Mouse (Mus musculus) G1E (cell line): ENCODE results near the gene Pou3f3. TPM values are rescaled to one million over a fixed set of nuclear protein-coding genes. Genes with fewer than 3 reads are reported as not detected.

Source experiments
- ATAC-seq: 2 replicates; pipeline ENCODE4 v1.8.0; 2016; ENCODE audit warnings: mild to moderate bottlenecking; ENCODE audit not compliant: insufficient number of reproducible peaks, poor library complexity, low FRiP score, severe bottlenecking; ENCODE audit errors: extremely low read depth
- DNase-seq: peaks from one replicate; pipeline ENCODE4 v3.0.0; 2012; ENCODE audit warnings: low spot score
- H3K27me3 ChIP-seq: 2 replicates; pipeline ENCODE4 v1.6.1; 2012; ENCODE audit warnings: mild to moderate bottlenecking, low read length, inconsistent platforms; ENCODE audit not compliant: insufficient read depth
- H3K36me3 ChIP-seq: replicated peaks from 2 replicates; pipeline ENCODE3; 2012; ENCODE audit warnings: mild to moderate bottlenecking, inconsistent platforms
- H3K4me1 ChIP-seq: 2 replicates; pipeline ENCODE4 v1.6.1; 2012; ENCODE audit warnings: low read depth, low read length, inconsistent platforms, mixed read lengths; ENCODE audit not compliant: insufficient read depth
- H3K4me3 ChIP-seq: 2 replicates; pipeline ENCODE4 v1.5.1; 2012; ENCODE audit warnings: low read depth, mild to moderate bottlenecking, inconsistent platforms, low read length, moderate library complexity, mixed read lengths
- H3K9me3 ChIP-seq: replicated peaks from 2 replicates; pipeline ENCODE4 v1.6.1; 2012; ENCODE audit warnings: inconsistent platforms
- CTCF ChIP-seq: IDR thresholded peaks from 2 replicates; pipeline ENCODE4 v1.5.1; 2012; ENCODE audit warnings: low read depth, low read length, inconsistent platforms, mixed read lengths
- GATA1 ChIP-seq: IDR thresholded peaks from 2 replicates; pipeline ENCODE4 v1.6.1; 2012; ENCODE audit warnings: borderline replicate concordance, low read length, inconsistent platforms, mixed read lengths
- GATA2 ChIP-seq: IDR thresholded peaks from 2 replicates; pipeline ENCODE4 v1.6.1; 2012; ENCODE audit warnings: low read depth, low read length, inconsistent platforms, borderline replicate concordance
- POLR2AphosphoS5 ChIP-seq: IDR thresholded peaks from 2 replicates; pipeline ENCODE4 v1.6.1; 2012; ENCODE audit warnings: low read depth, low read length, inconsistent platforms; ENCODE audit not compliant: insufficient replicate concordance
- TAL1 ChIP-seq: conservative IDR thresholded peaks from 2 replicates; pipeline ENCODE4 v1.6.1; 2012; ENCODE audit warnings: low read depth, low read length, inconsistent platforms, mixed read lengths
- polyA plus RNA-seq: library from polyadenylated mRNA; stranded (reverse); fragments of >175 nt; gene quantifications from 2 replicates; pipeline ENCODE4 v1.2.3, GENCODE M21; 2012
- total RNA-seq, 2 experiments: library from RNA; stranded (forward) in 1 of 2; stranded (reverse) in 1 of 2; fragments of 200-1000 nt in 1 of 2; fragments of >200 nt in 1 of 2; fragmentation: Nextera tagmentation in 1 of 2; gene quantifications; 2 replicates each; pipeline ENCODE4 v1.2.3; 2014 to 2017

Pou3f3 gene
- total and polyA plus RNA-seq, 3 experiments: 0.05 TPM; not detected in 2

DNA sequence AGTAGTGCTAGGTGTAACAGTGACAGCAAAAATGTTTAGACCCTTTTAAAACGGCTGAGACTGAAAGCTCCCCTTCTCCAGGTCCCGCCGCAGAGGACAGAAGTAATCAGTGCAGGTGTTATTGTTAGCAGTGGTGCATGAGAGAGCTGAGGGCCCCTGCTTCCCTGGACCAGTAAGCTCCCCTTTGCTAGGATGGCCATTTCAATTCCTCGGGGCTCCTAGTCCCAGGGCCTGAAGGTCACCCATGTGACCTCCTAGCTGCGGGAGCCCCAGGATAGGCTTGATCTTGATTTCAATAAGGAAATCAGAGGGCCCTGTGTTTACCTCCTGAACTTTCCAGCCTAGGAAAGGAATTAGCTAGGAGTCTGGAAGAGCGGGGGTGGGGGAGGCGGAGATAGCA lies 7.9 kb downstream of the Pou3f3 start:
- TF ChIP-seq GATA2 (no peak), POLR2AphosphoS5 (no peak), TAL1 (no peak), CTCF (no peak), GATA1 (no peak)
- Histone ChIP-seq H3K27me3 (no peaks in the 10 kb centered on the region; the same call in 1 of the 2 replicates), H3K9me3 (peaks cover 18% of the 10 kb centered on the region), H3K4me1 (no peaks in the 10 kb centered on the region), H3K4me3 (no peak overlapping the region), H3K36me3 (no peaks in the 10 kb centered on the region)
- ATAC-seq (no peak), DNase-seq (no peak)

DNA sequence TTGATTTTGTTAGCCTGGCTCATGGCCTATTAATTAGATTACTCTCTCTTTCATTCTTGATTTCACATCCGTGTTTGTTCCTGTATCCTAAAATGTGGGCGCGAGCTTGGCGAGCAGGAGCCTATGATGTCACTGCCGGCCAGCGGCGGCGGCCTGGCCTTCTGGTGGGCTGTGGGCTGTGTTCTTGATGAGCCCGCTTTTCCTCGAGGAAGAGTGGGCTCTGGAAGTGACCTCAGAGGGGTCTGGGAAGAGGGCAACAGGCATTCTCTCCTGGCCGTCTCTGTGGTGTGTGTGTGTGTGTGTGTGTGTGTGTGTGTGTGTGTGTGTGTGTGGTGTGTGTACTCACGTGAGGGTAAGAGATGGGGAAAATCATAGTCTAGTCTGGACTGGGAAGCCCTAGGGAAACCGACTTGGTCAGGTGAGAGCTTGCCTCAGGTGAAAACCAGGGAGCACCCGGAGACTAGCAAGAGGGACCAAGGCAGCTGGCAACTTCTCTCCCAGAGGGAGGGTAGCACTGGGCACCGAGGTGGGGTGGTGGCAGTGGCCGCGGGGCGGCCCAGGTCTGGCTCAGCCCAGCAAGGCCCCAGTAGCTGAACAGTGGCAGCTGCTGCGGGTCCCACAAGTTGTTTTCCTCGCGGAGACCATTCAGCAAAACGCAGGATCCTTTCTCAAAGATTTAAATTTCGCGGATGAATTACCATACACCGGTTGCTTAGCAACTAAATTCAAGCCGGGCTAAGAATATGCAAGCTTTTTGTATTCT lies 8.5 kb downstream of the Pou3f3 start:
- H3K27me3 ChIP-seq: no peaks in the 10 kb centered on the region; the same call in 1 of the 2 replicates
- ATAC-seq (no peak), DNase-seq (no peak)
- H3K36me3 ChIP-seq: no peaks in the 10 kb centered on the region
- TF ChIP-seq GATA2: no peak
- no peak for TF ChIP-seq POLR2AphosphoS5
- TF ChIP-seq CTCF: no peak
- TF ChIP-seq TAL1: no peak
- TF ChIP-seq GATA1: no peak
- H3K9me3 ChIP-seq: peaks cover 14% of the 10 kb centered on the region
- no peaks in the 10 kb centered on the region for H3K4me1 ChIP-seq
- no peak overlapping the region for H3K4me3 ChIP-seq

DNA sequence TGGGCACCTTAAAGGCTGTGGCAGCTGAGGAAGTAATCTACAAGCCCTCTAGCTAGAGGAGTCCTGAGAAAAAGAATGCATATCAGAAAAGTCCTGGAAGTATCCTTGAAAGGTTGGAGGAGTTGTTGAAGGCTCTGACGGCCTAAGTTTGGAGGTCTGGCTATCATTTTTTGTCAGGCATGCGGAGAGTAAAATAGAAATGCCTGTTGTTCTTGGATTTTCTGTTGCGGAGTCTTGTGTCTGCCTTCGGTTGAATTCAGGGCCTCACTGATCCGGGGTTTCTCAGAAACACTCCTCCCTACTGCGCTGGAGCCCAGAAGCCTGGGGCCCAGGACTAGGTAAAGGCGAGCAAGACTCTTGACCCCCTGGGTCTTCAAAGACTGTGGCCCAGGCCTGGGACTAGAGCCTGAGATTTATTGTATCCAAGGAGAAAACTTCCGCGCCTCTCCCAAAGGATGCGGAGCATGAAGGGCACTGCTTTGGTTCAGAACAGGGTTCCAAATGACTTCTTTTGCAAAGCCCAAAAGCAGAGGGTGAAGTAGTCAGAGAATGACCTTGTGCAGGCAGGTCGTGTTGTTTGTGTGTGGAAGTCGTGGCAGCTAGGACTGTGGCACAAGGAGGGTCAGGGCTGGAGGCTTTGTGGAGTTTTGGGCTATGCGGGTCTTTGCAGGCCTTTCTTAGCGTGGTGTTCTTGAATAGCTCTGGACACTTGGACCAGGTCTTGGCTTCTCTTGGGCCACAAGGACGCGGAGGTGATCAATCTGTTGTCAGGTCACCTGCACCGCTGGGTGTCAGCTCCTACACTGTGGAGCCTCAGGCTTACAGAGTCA lies 9.6 kb downstream of the Pou3f3 start:
- no peak for DNase-seq
- no peak overlapping the region for H3K4me3 ChIP-seq
- TF ChIP-seq POLR2AphosphoS5 (no peak), GATA2 (no peak), TAL1 (no peak), GATA1 (no peak), CTCF (no peak)
- H3K9me3 ChIP-seq: peaks cover 10% of the 10 kb centered on the region
- no peaks in the 10 kb centered on the region; the same call in 1 of the 2 replicates for H3K27me3 ChIP-seq
- H3K36me3 ChIP-seq: no peaks in the 10 kb centered on the region
- H3K4me1 ChIP-seq: no peaks in the 10 kb centered on the region
- no peak for ATAC-seq

DNA sequence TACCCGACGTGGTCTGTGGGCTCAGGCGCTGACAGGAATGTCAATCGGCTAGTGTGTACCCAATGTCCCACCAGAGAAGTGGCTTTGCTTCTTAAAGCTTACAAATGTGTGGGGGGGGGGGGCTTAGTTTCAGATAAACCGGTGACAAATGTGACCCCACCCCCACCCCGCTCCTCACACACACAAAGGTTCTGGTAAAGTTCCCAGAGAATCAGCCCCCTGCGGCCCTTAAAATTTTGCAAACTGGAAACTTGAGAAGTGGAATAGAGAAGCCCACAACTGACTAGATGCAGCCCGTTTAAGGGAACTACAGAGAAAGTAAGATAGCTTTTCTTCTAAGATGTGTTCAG lies 10.2 kb downstream of the Pou3f3 start:
- no peak for DNase-seq
- Histone ChIP-seq H3K27me3 (no peaks in the 10 kb centered on the region; the same call in 1 of the 2 replicates), H3K4me1 (no peaks in the 10 kb centered on the region), H3K36me3 (no peaks in the 10 kb centered on the region), H3K4me3 (no peak overlapping the region), H3K9me3 (peaks cover 10% of the 10 kb centered on the region)
- no peak for ATAC-seq
- no peak for TF ChIP-seq GATA2
- no peak for TF ChIP-seq POLR2AphosphoS5
- TF ChIP-seq CTCF: no peak
- no peak for TF ChIP-seq GATA1
- no peak for TF ChIP-seq TAL1

DNA sequence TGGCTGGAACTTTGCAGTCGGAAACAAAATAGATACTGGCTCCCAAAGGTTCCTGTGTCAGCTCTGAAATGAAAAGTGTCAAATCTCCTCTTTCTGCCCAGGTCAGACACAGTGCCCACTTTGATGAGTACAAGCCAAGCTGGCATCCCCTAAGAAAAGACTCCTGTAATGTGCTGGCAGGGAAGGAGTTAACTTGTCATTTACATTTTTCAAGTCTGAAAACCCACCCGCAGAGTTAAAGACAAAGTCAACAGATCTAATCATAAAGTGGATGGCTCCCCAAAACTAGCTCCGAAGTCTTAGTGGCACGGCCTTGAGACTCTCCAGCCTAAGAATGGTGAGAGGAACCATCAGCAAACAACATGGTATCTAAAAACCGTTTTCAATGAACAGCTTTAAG lies 11.6 kb downstream of the Pou3f3 start:
- DNase-seq (no peak), ATAC-seq (no peak)
- Histone ChIP-seq H3K4me3 (no peak overlapping the region), H3K4me1 (no peaks in the 10 kb centered on the region), H3K36me3 (no peaks in the 10 kb centered on the region), H3K9me3 (peaks cover 10% of the 10 kb centered on the region), H3K27me3 (no peaks in the 10 kb centered on the region; the same call in 1 of the 2 replicates)
- no peak for TF ChIP-seq POLR2AphosphoS5
- no peak for TF ChIP-seq CTCF
- no peak for TF ChIP-seq TAL1
- no peak for TF ChIP-seq GATA2
- TF ChIP-seq GATA1: no peak

DNA sequence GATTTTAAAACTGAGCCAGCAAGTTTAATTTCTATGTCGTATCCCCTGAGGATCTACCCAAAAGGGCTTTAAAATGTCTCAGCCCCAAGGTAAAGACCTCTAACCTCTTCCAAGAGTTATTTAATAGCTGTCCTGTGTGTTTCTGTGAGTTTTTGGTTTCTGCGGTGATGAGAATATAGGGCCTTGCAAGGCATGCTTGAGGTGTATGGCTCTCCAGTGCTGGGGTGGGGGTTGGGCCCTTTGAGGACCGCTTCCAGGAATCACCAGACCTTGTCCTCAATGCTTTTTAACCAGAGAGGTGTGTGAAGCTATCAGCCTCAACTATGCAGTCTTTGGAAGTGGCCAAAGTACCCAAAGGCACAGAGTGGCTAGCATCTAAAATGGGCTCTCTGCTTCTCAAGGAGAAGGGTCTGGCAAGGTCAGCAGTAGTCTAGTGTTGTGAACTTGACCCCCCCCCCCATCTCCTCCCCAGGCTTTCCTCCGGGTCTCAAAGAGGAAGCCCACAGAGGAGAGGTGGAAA lies 12.1 kb downstream of the Pou3f3 start:
- no peak overlapping the region for H3K4me3 ChIP-seq
- TF ChIP-seq GATA2: no peak
- TF ChIP-seq TAL1: no peak
- no peak for TF ChIP-seq CTCF
- no peak for TF ChIP-seq POLR2AphosphoS5
- TF ChIP-seq GATA1: no peak
- no peak for ATAC-seq
- no peaks in the 10 kb centered on the region for H3K4me1 ChIP-seq
- H3K36me3 ChIP-seq: no peaks in the 10 kb centered on the region
- DNase-seq: no peak
- no peaks in the 10 kb centered on the region; the same call in 1 of the 2 replicates for H3K27me3 ChIP-seq
- peaks cover 10% of the 10 kb centered on the region for H3K9me3 ChIP-seq
